Mouse (Mus musculus): Measurements from ENCODE around the gene 4930558C23Rik.
A peak's percentile ranks its signal among the peaks of the same experiment; 100 is the strongest.
"Not testable (repeated sequence)": the region's sequence is repeated elsewhere in the genome, so short reads cannot be mapped to it uniquely, and the experiment has no call there.

The 4930558C23Rik gene

DNA sequence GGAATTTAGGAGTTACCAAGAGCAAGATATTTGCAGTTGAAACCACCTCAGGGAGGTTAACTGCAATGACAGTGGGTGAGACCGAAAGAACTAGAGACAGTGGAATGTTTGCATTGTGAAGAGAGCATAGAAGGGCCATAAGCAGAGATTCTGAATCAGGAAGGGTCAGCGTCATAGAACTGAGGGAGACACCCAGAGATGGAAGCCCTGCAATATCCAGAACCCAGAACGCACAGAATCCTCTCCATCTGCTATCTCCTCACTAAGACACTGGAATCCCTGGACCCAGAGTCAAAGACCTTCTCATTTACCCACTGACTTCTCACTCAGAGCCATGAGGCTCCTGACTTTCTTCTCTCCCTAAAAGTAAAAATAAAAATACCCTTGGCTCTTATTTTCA is at the start of gene 4930558C23Rik:
4930558C23Rik (minus strand) TSS at position 101 of the 400 bp plus-strand sequence.
- H3K4me1 ChIP-seq (replicated peaks; ENCODE audit: low read depth, low read length), result peaks cover 7% of the 10 kb centered on the region
- H3K36me3 ChIP-seq (ENCODE audit: insufficient read depth, low read length), result no peaks in the 10 kb centered on the region
- TF ChIP-seq POU5F1 (IDR thresholded peaks at IDR 0.05; ENCODE audit: borderline replicate concordance, low read length) (no peak), CTCF (conservative IDR thresholded peaks at IDR 0.05; ENCODE audit: low read length) (no peak), NANOG (IDR thresholded peaks at IDR 0.05; ENCODE audit: borderline replicate concordance, low read length) (no peak)
- no peaks in the 10 kb centered on the region for H3K27me3 ChIP-seq (ENCODE audit: insufficient read depth, low read length)
- peaks cover 9% of the 10 kb centered on the region for H3K9me3 ChIP-seq (ENCODE audit: low read length)
- H3K4me3 ChIP-seq (replicated peaks; ENCODE audit: low read length), result no peak within 1 kb of the TSS

DNA sequence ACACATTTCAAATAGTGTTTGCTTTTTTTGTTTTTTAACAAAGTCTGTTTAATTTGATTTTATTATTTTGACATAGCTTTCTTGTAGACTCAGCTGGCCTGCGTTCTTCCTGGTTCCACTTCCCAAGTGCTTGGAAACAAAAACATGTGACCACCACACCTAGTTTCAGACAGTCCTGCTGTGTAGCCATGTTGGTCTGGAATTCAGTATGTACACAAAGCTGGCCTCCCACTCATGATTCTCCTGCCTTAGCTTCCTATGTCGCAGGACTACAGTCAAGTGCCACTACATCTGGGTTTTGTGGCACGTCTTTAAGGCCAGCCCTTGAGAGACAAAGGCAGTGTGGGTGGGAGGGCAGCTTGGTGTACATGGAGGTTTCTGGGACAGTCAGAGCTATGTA is 48.3 kb upstream of the 4930558C23Rik start:
- H3K4me1 ChIP-seq (replicated peaks; ENCODE audit: low read depth, low read length), result peaks cover 19% of the 10 kb centered on the region
- H3K9me3 ChIP-seq (ENCODE audit: low read length), result no peaks in the 10 kb centered on the region
- H3K4me3 ChIP-seq (replicated peaks; ENCODE audit: low read length), result no peak overlapping the region
- peaks cover 59% of the 10 kb centered on the region for H3K36me3 ChIP-seq (ENCODE audit: insufficient read depth, low read length)
- H3K27me3 ChIP-seq (ENCODE audit: insufficient read depth, low read length), result no peaks in the 10 kb centered on the region
- TF ChIP-seq NANOG (IDR thresholded peaks at IDR 0.05; ENCODE audit: borderline replicate concordance, low read length) (no peak), CTCF (conservative IDR thresholded peaks at IDR 0.05; ENCODE audit: low read length) (no peak), POU5F1 (IDR thresholded peaks at IDR 0.05; ENCODE audit: borderline replicate concordance, low read length) (no peak)

DNA sequence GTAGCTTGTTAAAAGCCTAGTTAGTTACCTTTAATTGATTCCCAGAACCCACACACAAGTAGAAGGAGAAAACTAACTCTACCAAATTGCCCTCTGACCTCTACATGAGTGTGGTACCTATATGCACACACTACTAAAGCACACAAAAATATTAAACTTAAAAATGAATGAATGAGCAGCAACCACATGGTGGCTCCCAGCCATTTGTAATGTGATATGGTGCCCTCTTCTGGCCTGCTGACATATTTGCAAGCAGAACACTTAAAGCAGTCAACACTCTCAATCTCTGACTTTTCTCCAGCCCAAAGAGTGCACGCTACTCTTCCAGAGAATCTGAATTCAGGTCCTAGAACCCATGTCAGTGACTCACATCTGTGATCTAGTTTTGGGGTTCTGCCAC is 47.8 kb upstream of the 4930558C23Rik start:
- H3K36me3 ChIP-seq (ENCODE audit: insufficient read depth, low read length), result peaks cover 59% of the 10 kb centered on the region
- H3K4me3 ChIP-seq (replicated peaks; ENCODE audit: low read length), result no peak overlapping the region
- peaks cover 23% of the 10 kb centered on the region for H3K4me1 ChIP-seq (replicated peaks; ENCODE audit: low read depth, low read length)
- TF ChIP-seq POU5F1 (IDR thresholded peaks at IDR 0.05; ENCODE audit: borderline replicate concordance, low read length) (no peak), CTCF (conservative IDR thresholded peaks at IDR 0.05; ENCODE audit: low read length) (peak; percentile 59)
- no peaks in the 10 kb centered on the region for H3K9me3 ChIP-seq (ENCODE audit: low read length)
- H3K27me3 ChIP-seq (ENCODE audit: insufficient read depth, low read length), result no peaks in the 10 kb centered on the region

DNA sequence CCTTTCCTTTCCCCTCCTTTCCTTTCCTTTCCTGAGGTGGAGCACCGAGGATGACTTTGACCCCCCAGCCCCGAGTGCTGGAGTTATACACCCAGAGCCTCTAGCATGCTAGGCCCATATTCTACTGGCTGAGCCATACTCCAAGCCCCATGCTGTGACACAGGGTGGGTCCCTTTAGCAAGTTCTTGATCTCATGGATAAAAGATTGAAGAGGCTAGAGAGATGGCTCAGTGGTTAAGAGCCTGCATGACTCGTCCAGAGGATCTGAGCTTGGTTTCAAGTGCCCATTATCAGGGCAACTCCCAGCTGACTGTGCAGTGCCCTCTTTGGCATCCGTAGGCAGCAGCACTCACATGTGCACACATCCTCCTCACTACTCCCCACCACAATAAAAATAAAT is 42.7 kb upstream of the 4930558C23Rik start:
- TF ChIP-seq NANOG (IDR thresholded peaks at IDR 0.05; ENCODE audit: borderline replicate concordance, low read length) (no peak), POU5F1 (IDR thresholded peaks at IDR 0.05; ENCODE audit: borderline replicate concordance, low read length) (no peak), CTCF (conservative IDR thresholded peaks at IDR 0.05; ENCODE audit: low read length) (no peak)
- peaks cover 34% of the 10 kb centered on the region for H3K4me1 ChIP-seq (replicated peaks; ENCODE audit: low read depth, low read length)
- no peaks in the 10 kb centered on the region for H3K9me3 ChIP-seq (ENCODE audit: low read length)
- peaks cover 27% of the 10 kb centered on the region for H3K36me3 ChIP-seq (ENCODE audit: insufficient read depth, low read length)
- no peaks in the 10 kb centered on the region for H3K27me3 ChIP-seq (ENCODE audit: insufficient read depth, low read length)
- no peak overlapping the region for H3K4me3 ChIP-seq (replicated peaks; ENCODE audit: low read length)

DNA sequence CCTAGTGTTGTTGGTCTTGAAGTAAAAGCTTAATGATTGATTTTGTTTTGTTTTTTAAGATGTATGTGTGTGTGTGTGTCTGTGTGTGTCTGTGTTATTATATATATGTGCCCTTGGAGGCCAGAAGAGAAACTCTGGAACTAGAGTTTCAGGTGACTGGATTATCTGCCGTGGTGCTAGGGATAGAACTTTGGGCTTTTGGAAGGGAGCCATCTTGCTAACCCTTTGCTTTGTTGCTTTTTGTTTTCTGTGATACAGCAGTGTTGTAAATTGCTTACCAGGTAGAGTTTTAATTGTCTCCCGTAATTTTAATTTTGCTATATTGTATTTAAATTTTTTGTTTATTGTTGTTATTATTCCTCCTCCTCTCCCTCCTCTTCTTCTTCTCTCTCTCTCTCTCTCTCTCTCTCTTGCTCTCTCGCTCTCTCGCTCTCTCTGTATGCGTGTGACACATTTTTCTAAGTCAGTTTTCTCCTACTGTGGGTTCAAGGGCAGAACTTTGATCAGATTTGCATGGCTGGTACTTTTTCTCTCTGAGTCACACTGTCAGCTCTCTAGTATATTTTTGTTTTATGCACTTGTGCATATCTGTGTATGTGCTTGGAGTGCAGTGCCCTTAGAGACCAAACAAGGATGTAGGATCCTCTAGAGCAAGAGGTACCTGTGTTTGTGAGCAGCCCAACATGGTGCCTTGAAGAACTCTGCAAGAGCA is 39.9 kb upstream of the 4930558C23Rik start:
- H3K9me3 ChIP-seq (ENCODE audit: low read length), result no peaks in the 10 kb centered on the region
- peaks cover 22% of the 10 kb centered on the region for H3K36me3 ChIP-seq (ENCODE audit: insufficient read depth, low read length)
- H3K27me3 ChIP-seq (ENCODE audit: insufficient read depth, low read length), result no peaks in the 10 kb centered on the region
- no peak for TF ChIP-seq POU5F1 (IDR thresholded peaks at IDR 0.05; ENCODE audit: borderline replicate concordance, low read length)
- TF ChIP-seq NANOG (IDR thresholded peaks at IDR 0.05; ENCODE audit: borderline replicate concordance, low read length), result no peak
- no peak for TF ChIP-seq CTCF (conservative IDR thresholded peaks at IDR 0.05; ENCODE audit: low read length)
- H3K4me3 ChIP-seq (replicated peaks; ENCODE audit: low read length), result no peak overlapping the region
- H3K4me1 ChIP-seq (replicated peaks; ENCODE audit: low read depth, low read length), result peaks cover 47% of the 10 kb centered on the region

- Histone ChIP-seq H3K9me3 (ENCODE audit: low read length) (no peaks in the 10 kb centered on the region), H3K4me3 (replicated peaks; ENCODE audit: low read length) (no peak overlapping the region), H3K27me3 (ENCODE audit: insufficient read depth, low read length) (no peaks in the 10 kb centered on the region), H3K36me3 (ENCODE audit: insufficient read depth, low read length) (peaks cover 35% of the 10 kb centered on the region), H3K4me1 (replicated peaks; ENCODE audit: low read depth, low read length) (peaks cover 62% of the 10 kb centered on the region)
- TF ChIP-seq POU5F1 (IDR thresholded peaks at IDR 0.05; ENCODE audit: borderline replicate concordance, low read length) (no peak), CTCF (conservative IDR thresholded peaks at IDR 0.05; ENCODE audit: low read length) (no peak)
Observed at GRCm38 (mm10) chr3:95439670-95440069, 37.0 kb upstream of the 4930558C23Rik start.

- not testable (repeated sequence) for H3K27me3 ChIP-seq (ENCODE audit: insufficient read depth, low read length); H3K9me3 ChIP-seq (ENCODE audit: low read length); H3K4me3 ChIP-seq (replicated peaks; ENCODE audit: low read length)
- peak; percentile 17 for TF ChIP-seq CTCF (conservative IDR thresholded peaks at IDR 0.05; ENCODE audit: low read length)
- Histone ChIP-seq H3K4me1 (replicated peaks; ENCODE audit: low read depth, low read length) (peaks cover 58% of the 10 kb centered on the region), H3K36me3 (ENCODE audit: insufficient read depth, low read length) (peaks cover 30% of the 10 kb centered on the region)
Observed at GRCm38 (mm10) chr3:95438636-95439035, 36.0 kb upstream of the 4930558C23Rik start.

- H3K36me3 ChIP-seq (ENCODE audit: insufficient read depth, low read length), result peaks cover 25% of the 10 kb centered on the region
- no peaks in the 10 kb centered on the region for H3K27me3 ChIP-seq (ENCODE audit: insufficient read depth, low read length)
- no peak for TF ChIP-seq POU5F1 (IDR thresholded peaks at IDR 0.05; ENCODE audit: borderline replicate concordance, low read length)
- no peak for TF ChIP-seq CTCF (conservative IDR thresholded peaks at IDR 0.05; ENCODE audit: low read length)
- TF ChIP-seq NANOG (IDR thresholded peaks at IDR 0.05; ENCODE audit: borderline replicate concordance, low read length), result no peak
- no peaks in the 10 kb centered on the region for H3K9me3 ChIP-seq (ENCODE audit: low read length)
- H3K4me3 ChIP-seq (replicated peaks; ENCODE audit: low read length), result peak overlapping the region; percentile 96
- H3K4me1 ChIP-seq (replicated peaks; ENCODE audit: low read depth, low read length), result peaks cover 54% of the 10 kb centered on the region
Observed at GRCm38 (mm10) chr3:95435561-95435960, 32.9 kb upstream of the 4930558C23Rik start.

GRCm38 (mm10) chr3:95434983-95435370 is 32.3 kb upstream of the 4930558C23Rik start:
- H3K36me3 ChIP-seq (ENCODE audit: insufficient read depth, low read length), result peaks cover 25% of the 10 kb centered on the region

More at GRCm38 (mm10) chr3:95434983-95435370, 32.3 kb upstream of the 4930558C23Rik start:
- Histone ChIP-seq H3K27me3 (ENCODE audit: insufficient read depth, low read length) (no peaks in the 10 kb centered on the region), H3K9me3 (ENCODE audit: low read length) (no peaks in the 10 kb centered on the region), H3K4me1 (replicated peaks; ENCODE audit: low read depth, low read length) (peaks cover 53% of the 10 kb centered on the region), H3K4me3 (replicated peaks; ENCODE audit: low read length) (peak overlapping the region; percentile 96)
- TF ChIP-seq NANOG (IDR thresholded peaks at IDR 0.05; ENCODE audit: borderline replicate concordance, low read length), result no peak
- TF ChIP-seq POU5F1 (IDR thresholded peaks at IDR 0.05; ENCODE audit: borderline replicate concordance, low read length), result no peak
- TF ChIP-seq CTCF (conservative IDR thresholded peaks at IDR 0.05; ENCODE audit: low read length), result no peak
